Mouse (Mus musculus): Measurements from ENCODE around the gene Chrm3. TPM values are rescaled to one million over a fixed set of nuclear protein-coding genes. Genes with fewer than 3 reads are reported as not detected.

Chrm3 gene
- total and polyA plus RNA-seq, 2 experiments from 2014 or later = 3.5 to 36.0 TPM

- TF ChIP-seq CTCF (IDR thresholded peaks at IDR 0.05; ENCODE audit: low read depth) = no peak
- H3K4me2 ChIP-seq (ENCODE audit: low read depth, low read length) = no peak overlapping the region
- no peak overlapping the region for H3K27ac ChIP-seq
- H3K9ac ChIP-seq (replicated peaks; ENCODE audit: low read length) = no peak overlapping the region
- 77% methylated on average over 2 of the region's 2 CpGs for WGBS
- H3K4me1 ChIP-seq (ENCODE audit: insufficient read depth, low read length) = no peaks in the 10 kb centered on the region
- no peaks in the 10 kb centered on the region for H3K27me3 ChIP-seq (ENCODE audit: insufficient read depth, low read length)
- ATAC-seq = no peak
- no peaks in the 10 kb centered on the region for H3K36me3 ChIP-seq (ENCODE audit: insufficient read depth, low read length)
- no peaks in the 10 kb centered on the region for H3K9me3 ChIP-seq (ENCODE audit: low read length)
- no peak overlapping the region for H3K4me3 ChIP-seq (ENCODE audit: low read length)
- no peak for DNase-seq (ENCODE audit: low spot score)
Observed at GRCm38 (mm10) chr13:10354885-10355575, 5.6 kb downstream of the Chrm3 start.

- 53% methylated on average over 1 of the region's 1 CpGs for WGBS
- Histone ChIP-seq H3K36me3 (ENCODE audit: insufficient read depth, low read length) (no peaks in the 10 kb centered on the region), H3K4me3 (ENCODE audit: low read length) (no peak overlapping the region), H3K9ac (replicated peaks; ENCODE audit: low read length) (no peak overlapping the region), H3K27ac (no peak overlapping the region), H3K9me3 (ENCODE audit: low read length) (no peaks in the 10 kb centered on the region), H3K4me2 (ENCODE audit: low read depth, low read length) (no peak overlapping the region), H3K4me1 (ENCODE audit: insufficient read depth, low read length) (no peaks in the 10 kb centered on the region), H3K27me3 (ENCODE audit: insufficient read depth, low read length) (no peaks in the 10 kb centered on the region)
- ATAC-seq (no peak), DNase-seq (ENCODE audit: low spot score) (no peak)
- no peak for TF ChIP-seq CTCF (IDR thresholded peaks at IDR 0.05; ENCODE audit: low read depth)
Observed at GRCm38 (mm10) chr13:10352141-10352540, 8.5 kb downstream of the Chrm3 start.

- DNase-seq (ENCODE audit: low spot score) (no peak), ATAC-seq (no peak)
- Histone ChIP-seq H3K4me1 (ENCODE audit: insufficient read depth, low read length) (no peaks in the 10 kb centered on the region), H3K9me3 (ENCODE audit: low read length) (no peaks in the 10 kb centered on the region), H3K27me3 (ENCODE audit: insufficient read depth, low read length) (no peaks in the 10 kb centered on the region), H3K27ac (no peak overlapping the region), H3K9ac (replicated peaks; ENCODE audit: low read length) (no peak overlapping the region), H3K4me3 (ENCODE audit: low read length) (no peak overlapping the region), H3K4me2 (ENCODE audit: low read depth, low read length) (no peak overlapping the region), H3K36me3 (ENCODE audit: insufficient read depth, low read length) (no peaks in the 10 kb centered on the region)
- 70% methylated on average over 5 of the region's 5 CpGs for WGBS
- TF ChIP-seq CTCF (IDR thresholded peaks at IDR 0.05; ENCODE audit: low read depth) = no peak
Observed at GRCm38 (mm10) chr13:10344362-10344761, 16.3 kb downstream of the Chrm3 start.

DNA sequence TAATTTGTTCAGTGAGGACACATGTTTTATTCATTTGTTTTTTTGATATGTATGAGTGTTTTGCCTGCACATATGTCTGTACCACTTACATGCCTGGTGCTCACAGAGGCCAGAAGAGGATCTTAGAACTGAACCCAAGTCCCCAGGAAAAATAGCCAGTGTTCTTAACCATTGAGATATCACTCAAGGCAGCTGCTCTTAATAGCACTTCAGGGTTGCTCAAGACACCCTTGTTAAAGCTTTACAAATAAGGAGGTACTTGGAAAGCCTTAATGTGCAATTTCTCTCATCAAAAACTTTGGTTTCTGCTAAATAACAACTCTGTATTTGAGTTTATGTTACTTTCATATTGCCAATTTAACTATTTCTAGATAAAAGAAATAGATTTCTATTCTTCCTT lies 25.1 kb downstream of the Chrm3 start:
- no peak for ATAC-seq
- Histone ChIP-seq H3K9me3 (ENCODE audit: low read length) (no peaks in the 10 kb centered on the region), H3K36me3 (ENCODE audit: insufficient read depth, low read length) (no peaks in the 10 kb centered on the region), H3K9ac (replicated peaks; ENCODE audit: low read length) (no peak overlapping the region), H3K27ac (no peak overlapping the region), H3K4me3 (ENCODE audit: low read length) (no peak overlapping the region), H3K4me1 (ENCODE audit: insufficient read depth, low read length) (no peaks in the 10 kb centered on the region), H3K27me3 (ENCODE audit: insufficient read depth, low read length) (no peaks in the 10 kb centered on the region), H3K4me2 (ENCODE audit: low read depth, low read length) (no peak overlapping the region)
- no peak for TF ChIP-seq CTCF (IDR thresholded peaks at IDR 0.05; ENCODE audit: low read depth)
- DNase-seq (ENCODE audit: low spot score) = no peak

GRCm38 (mm10) chr13:10332762-10333161 lies 27.9 kb downstream of the Chrm3 start:
- 88% methylated on average over 4 of the region's 4 CpGs for WGBS
- Histone ChIP-seq H3K9me3 (ENCODE audit: low read length) (no peaks in the 10 kb centered on the region), H3K4me1 (ENCODE audit: insufficient read depth, low read length) (no peaks in the 10 kb centered on the region), H3K27ac (no peak overlapping the region), H3K4me3 (ENCODE audit: low read length) (no peak overlapping the region), H3K4me2 (ENCODE audit: low read depth, low read length) (no peak overlapping the region), H3K36me3 (ENCODE audit: insufficient read depth, low read length) (no peaks in the 10 kb centered on the region), H3K27me3 (ENCODE audit: insufficient read depth, low read length) (no peaks in the 10 kb centered on the region), H3K9ac (replicated peaks; ENCODE audit: low read length) (no peak overlapping the region)
- no peak for ATAC-seq
- DNase-seq (ENCODE audit: low spot score) = no peak
- no peak for TF ChIP-seq CTCF (IDR thresholded peaks at IDR 0.05; ENCODE audit: low read depth)

DNA sequence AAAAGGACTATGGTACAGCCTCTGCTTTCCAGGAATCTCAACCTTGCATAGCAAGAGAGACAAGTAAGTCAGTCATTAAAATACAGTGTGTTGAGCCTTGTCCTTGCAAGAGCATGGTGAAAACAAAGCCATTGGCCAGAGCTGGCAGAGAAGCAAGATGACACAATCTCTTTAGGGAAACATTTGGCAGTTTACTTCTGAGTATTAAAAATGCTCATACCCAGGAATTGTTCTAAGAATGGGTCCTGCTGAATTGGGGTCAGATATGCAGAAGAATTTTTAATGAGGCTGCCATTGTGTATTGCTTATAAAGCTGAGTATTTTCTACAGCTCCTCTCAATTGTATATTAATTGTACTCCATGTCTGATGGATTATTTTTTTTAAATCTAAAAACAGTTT lies 50.8 kb downstream of the Chrm3 start:
- Histone ChIP-seq H3K9ac (replicated peaks; ENCODE audit: low read length) (no peak overlapping the region), H3K27ac (no peak overlapping the region), H3K9me3 (ENCODE audit: low read length) (no peaks in the 10 kb centered on the region), H3K27me3 (ENCODE audit: insufficient read depth, low read length) (no peaks in the 10 kb centered on the region), H3K4me3 (ENCODE audit: low read length) (no peak overlapping the region), H3K36me3 (ENCODE audit: insufficient read depth, low read length) (no peaks in the 10 kb centered on the region), H3K4me1 (ENCODE audit: insufficient read depth, low read length) (no peaks in the 10 kb centered on the region), H3K4me2 (ENCODE audit: low read depth, low read length) (no peak overlapping the region)
- no peak for TF ChIP-seq CTCF (IDR thresholded peaks at IDR 0.05; ENCODE audit: low read depth)
- DNase-seq (ENCODE audit: low spot score) (no peak), ATAC-seq (no peak)

- no peak overlapping the region for H3K4me2 ChIP-seq (ENCODE audit: low read depth, low read length)
- H3K27ac ChIP-seq = no peak overlapping the region
- TF ChIP-seq CTCF (IDR thresholded peaks at IDR 0.05; ENCODE audit: low read depth) = no peak
- WGBS = 72% methylated on average over 2 of the region's 2 CpGs
- H3K4me1 ChIP-seq (ENCODE audit: insufficient read depth, low read length) = no peaks in the 10 kb centered on the region
- ATAC-seq (no peak), DNase-seq (ENCODE audit: low spot score) (no peak)
- H3K9me3 ChIP-seq (ENCODE audit: low read length) = no peaks in the 10 kb centered on the region
- no peak overlapping the region for H3K9ac ChIP-seq (replicated peaks; ENCODE audit: low read length)
- no peaks in the 10 kb centered on the region for H3K36me3 ChIP-seq (ENCODE audit: insufficient read depth, low read length)
- H3K27me3 ChIP-seq (ENCODE audit: insufficient read depth, low read length) = no peaks in the 10 kb centered on the region
- no peak overlapping the region for H3K4me3 ChIP-seq (ENCODE audit: low read length)
Observed at GRCm38 (mm10) chr13:10295160-10295559, 65.5 kb downstream of the Chrm3 start.
